Mouse (Mus musculus) mouse trophoblast stem cell (cell line): Measurements from ENCODE around the gene Dmrt1.

ENCODE experiments used
- in situ Hi-C, 2 experiments: fragments of 300-500 bp; cut with MseI, MboI; formaldehyde crosslinking; loops; 2 replicates in 1 of 2; 3 replicates in 1 of 2; pipeline ENCODE4 v1.15.1; 2025

The Dmrt1 gene

GRCm38 (mm10) chr19:25622291-25623251, 117.2 kb downstream of the Dmrt1 start:
- in situ Hi-C loops: loop anchor here (5.0 to 10.0 kb wide), 2 partner anchors 75 to 148 kb away; no protein-coding TSS in a partner anchor

- in situ Hi-C loops: loop anchor here (5.0 to 10.0 kb wide), 2 partner anchors 81 to 154 kb away; no protein-coding TSS in a partner anchor
Measured at GRCm38 (mm10) chr19:25628490-25628889, 123.1 kb downstream of the Dmrt1 start.

- in situ Hi-C loops: no loop called here
Measured at GRCm38 (mm10) chr19:25635119-25635518, 129.7 kb downstream of the Dmrt1 start.

- in situ Hi-C loops: no loop called here
Measured at GRCm38 (mm10) chr19:25635622-25636244, 130.3 kb downstream of the Dmrt1 start.

- in situ Hi-C loops: no loop called here
Measured at GRCm38 (mm10) chr19:25638766-25639361, 133.4 kb downstream of the Dmrt1 start.

GRCm38 (mm10) chr19:25641786-25642185, 136.4 kb downstream of the Dmrt1 start:
- in situ Hi-C loops: no loop called here

GRCm38 (mm10) chr19:25647136-25647535, 141.7 kb downstream of the Dmrt1 start:
- in situ Hi-C loops: no loop called here

GRCm38 (mm10) chr19:25648701-25649100, 143.3 kb downstream of the Dmrt1 start:
- in situ Hi-C loops: no loop called here

- in situ Hi-C loops: no loop called here
Measured at GRCm38 (mm10) chr19:25650474-25650873, 145.1 kb downstream of the Dmrt1 start.

GRCm38 (mm10) chr19:25652560-25652959, 147.1 kb downstream of the Dmrt1 start:
- in situ Hi-C loops: no loop called here
